Comparison of ENCODE assay signal across 8 mouse cellular contexts in genomic region chr6:34176111-34176863, GRCm38 (mm10). TPM values are rescaled to one million over a fixed set of nuclear protein-coding genes. Genes with fewer than 3 reads are reported as not detected.
DNase-seq lines count a peak whose midpoint lies in the region; ATAC-seq and TF ChIP-seq lines count a peak whose summit lies in the region.

No protein-coding gene starts in this region.

- 1% methylated on average over 27 of the region's 29 CpGs for WGBS in heart, postnatal 0 days
- 4% methylated on average over 29 of the region's 29 CpGs for WGBS in forebrain, embryonic 11.5 days
- WGBS in neural tube, embryonic 15.5 days, result 3% methylated on average over 28 of the region's 29 CpGs

- no peak for TF ChIP-seq CTCF in heart, postnatal 0 days (IDR thresholded peaks at IDR 0.05; ENCODE audit: low read depth)

- peak overlapping the region; percentile 63 for H3K9ac ChIP-seq in heart, postnatal 0 days (replicated peaks; ENCODE audit: low read depth, low read length)
- H3K9ac ChIP-seq in ES-E14 (ENCODE audit: insufficient read depth, low read depth, low read length, poor library complexity, severe bottlenecking), result peak overlapping the region; percentile 90
- peak overlapping the region; percentile 89 for H3K9ac ChIP-seq in forebrain, embryonic 11.5 days (ENCODE audit: low read length)
- peak overlapping the region; percentile 74 for H3K9ac ChIP-seq in neural tube, embryonic 15.5 days (replicated peaks)

- peak overlapping the region; percentile 78 for H3K4me3 ChIP-seq in heart, postnatal 0 days (ENCODE audit: low read depth, low read length)
- peak overlapping the region; percentile 76 to 92 for H3K4me3 ChIP-seq in ES-E14 (ENCODE audit: insufficient read depth in 1 of 2, low read depth in 1 of 2, low read length in 2 of 2, poor library complexity in 1 of 2, severe bottlenecking in 1 of 2)
- H3K4me3 ChIP-seq in forebrain, embryonic 11.5 days (ENCODE audit: low read depth, low read length), result peak overlapping the region; percentile 78
- peak overlapping the region; percentile 77 for H3K4me3 ChIP-seq in neural tube, embryonic 15.5 days (replicated peaks)

- ATAC-seq in heart, postnatal 0 days (ENCODE audit: insufficient read depth, low read depth), result peak; percentile 74
- ATAC-seq in forebrain, embryonic 11.5 days (replicated peaks; ENCODE audit: low FRiP score), result peak; percentile 84
- ATAC-seq in neural tube, embryonic 15.5 days (ENCODE audit: low FRiP score), result peak; percentile 85

- H3K27ac ChIP-seq in heart, postnatal 0 days (ENCODE audit: low read depth), result peak overlapping the region; percentile 81
- H3K27ac ChIP-seq in ES-E14 (ENCODE audit: insufficient read depth, low read depth, low read length, poor library complexity, severe bottlenecking), result 0 out of 2 replicates have a peak overlapping the region, but pooled peaks have one; percentile 15
- peak overlapping the region; percentile 48; the same call in 1 of the 2 replicates for H3K27ac ChIP-seq in forebrain, embryonic 11.5 days (ENCODE audit: low read depth, low read length)
- H3K27ac ChIP-seq in neural tube, embryonic 15.5 days (replicated peaks), result peak overlapping the region; percentile 86

- intact Hi-C loops in left cerebral cortex, postnatal 10 days (cut with DNase I), result no loop called here

- peak overlapping the region; percentile 71 for H3K4me2 ChIP-seq in heart, postnatal 0 days (ENCODE audit: low read depth, low read length)
- H3K4me2 ChIP-seq in forebrain, embryonic 11.5 days (ENCODE audit: low read depth, low read length, severe bottlenecking), result peak overlapping the region; percentile 72
- peak overlapping the region; percentile 81 for H3K4me2 ChIP-seq in neural tube, embryonic 15.5 days

- TF ChIP-seq EP300 in heart, postnatal 0 days (IDR thresholded peaks at IDR 0.05; ENCODE audit: low read depth), result no peak

- no peaks in the 10 kb centered on the region for H3K9me3 ChIP-seq in heart, postnatal 0 days (replicated peaks; ENCODE audit: control insufficient read depth, low read length)
- no peaks in the 10 kb centered on the region for H3K9me3 ChIP-seq in ES-E14 (ENCODE audit: control insufficient read depth, insufficient read depth, low read depth, low read length)
- no peaks in the 10 kb centered on the region for H3K9me3 ChIP-seq in forebrain, embryonic 11.5 days (ENCODE audit: control insufficient read depth, low read length)
- 0 out of 2 replicates have a peak, but pooled peaks cover 3% of the 10 kb centered on the region for H3K9me3 ChIP-seq in neural tube, embryonic 15.5 days (replicated peaks)

- H3K27me3 ChIP-seq in heart, postnatal 0 days (ENCODE audit: control insufficient read depth, insufficient read depth, low read length), result no peaks in the 10 kb centered on the region
- no peaks in the 10 kb centered on the region for H3K27me3 ChIP-seq in forebrain, embryonic 11.5 days (ENCODE audit: control insufficient read depth, insufficient read depth, low read length)
- H3K27me3 ChIP-seq in neural tube, embryonic 15.5 days (replicated peaks), result no peaks in the 10 kb centered on the region

- H3K4me1 ChIP-seq in heart, postnatal 0 days (ENCODE audit: control insufficient read depth, insufficient read depth), result peaks cover 15% of the 10 kb centered on the region
- H3K4me1 ChIP-seq in ES-E14 (ENCODE audit: control insufficient read depth in 2 of 2, insufficient read depth in 2 of 2, low read length in 2 of 2, poor library complexity in 1 of 2), result peaks cover 6 to 10% of the 10 kb centered on the region in 2 experiments; a peak in 3 of 4 replicates
- no peaks in the 10 kb centered on the region; the same call in 1 of the 2 replicates for H3K4me1 ChIP-seq in forebrain, embryonic 11.5 days (replicated peaks; ENCODE audit: control insufficient read depth, insufficient read depth, low read length)
- H3K4me1 ChIP-seq in neural tube, embryonic 15.5 days, result peaks cover 24% of the 10 kb centered on the region

- in situ Hi-C loops in ES-E14 (cut with MboI; ENCODE audit: low sequenced_read_pairs in 2 of 2, unreplicated experiment in 2 of 2), result no loop called here

- no peaks in the 10 kb centered on the region for H3K36me3 ChIP-seq in heart, postnatal 0 days (replicated peaks; ENCODE audit: control insufficient read depth, insufficient read depth, low read length)
- H3K36me3 ChIP-seq in ES-E14 (ENCODE audit: control insufficient read depth, insufficient read depth, low read length, poor library complexity, severe bottlenecking), result no peaks in the 10 kb centered on the region; the same call in 1 of the 2 replicates
- H3K36me3 ChIP-seq in forebrain, embryonic 11.5 days (ENCODE audit: control insufficient read depth, insufficient read depth, low read length), result no peaks in the 10 kb centered on the region
- no peaks in the 10 kb centered on the region for H3K36me3 ChIP-seq in neural tube, embryonic 15.5 days

- peak; percentile 12 for DNase-seq in heart, postnatal 0 days (ENCODE audit: low spot score)
- no peak for DNase-seq in heart, adult 8-10 months (ENCODE audit: low spot score)
- DNase-seq in ES-E14 (ENCODE audit: low read depth, low spot score) (no peak), liver (peak; percentile 16)
- no peak for DNase-seq in forebrain, embryonic 11.5 days (ENCODE audit: low spot score)
- no peak for DNase-seq in spleen, postnatal 10 days (ENCODE audit: low spot score in 2 of 2)
- DNase-seq in left cerebral cortex, postnatal 10 days (ENCODE audit: extremely low spot score in 1 of 2, low spot score in 2 of 2), result no peak

TF ChIP-seq in ES-E14, 5 proteins besides CTCF, POLR2A, EP300 and RAD21:
- TF ChIP-seq CHD2 (IDR thresholded peaks at IDR 0.05; ENCODE audit: low read depth, low read length) (no peak), MAFK (IDR thresholded peaks at IDR 0.05; ENCODE audit: insufficient read depth, low read depth, low read length) (no peak), HCFC1 (IDR thresholded peaks at IDR 0.05; ENCODE audit: borderline replicate concordance, insufficient read depth, low read length) (no peak), ZC3H11A (IDR thresholded peaks at IDR 0.05; ENCODE audit: borderline replicate concordance, low read depth, low read length) (no peak), ZNF384 (IDR thresholded peaks at IDR 0.05; ENCODE audit: low read depth, low read length) (no peak)

RNA-seq across cellular contexts. Expression of gene Slc35b4, which starts 0.6 kb away (rescaled TPM):
- total RNA-seq in heart, postnatal 0 days (2014; rRNA removed; ENCODE audit: low replicate concordance), result 9.0 and 12.7 TPM in 2 replicates
- polyA plus RNA-seq in heart, postnatal 0 days (2015; fragmentation: Nextera tagmentation; extraction: Ambion mirVana), result 14.5 and 14.6 TPM in 2 replicates
- total RNA-seq in heart, adult 8-10 months (2022), result 1 to 10 TPM; 6.9 to 9.2 (median 7.6) TPM
- 27.4 and 28.1 TPM in 2 replicates for total RNA-seq in ES-E14 (2012; rRNA removed)
- polyA plus RNA-seq in forebrain, embryonic 11.5 days (2014; fragmentation: Nextera tagmentation; extraction: Ambion mirVana), result 47.1 and 49.6 TPM in 2 replicates
- polyA plus RNA-seq in neural tube, embryonic 15.5 days (2015; fragmentation: Nextera tagmentation; extraction: Ambion mirVana), result 39.4 and 47.8 TPM in 2 replicates
- total RNA-seq in left cerebral cortex, postnatal 10 days (2021), result 10 to 100 TPM; 42.1 to 42.7 TPM

Comparison
In these comparisons a context has a peak if more than half of its experiments do, and no peak if none do; other contexts are left out.
1. DNase-seq: peak in heart, postnatal 0 days (single experiment) and liver (single experiment); none in heart, adult 8-10 months (single experiment), ES-E14 (single experiment), forebrain, embryonic 11.5 days (single experiment), spleen, postnatal 10 days (0 of 2) and left cerebral cortex, postnatal 10 days (0 of 2).
2. H3K27ac ChIP-seq: peak in every context shown above with its lines; median percentile 86 in neural tube, embryonic 15.5 days; 81 in heart, postnatal 0 days; 48 in forebrain, embryonic 11.5 days; 15 in ES-E14.
3. Peak in every context shown above with its lines, with median percentiles within 50 percentile points of each other: ATAC-seq, H3K4me2 ChIP-seq, H3K4me3 ChIP-seq and H3K9ac ChIP-seq.